Mouse (Mus musculus): ENCODE measurements around the gene Stradb.

Stradb gene

GRCm38 (mm10) chr1:58959682-58960081 is 13.6 kb upstream of the Stradb start:
- DNase-seq (ENCODE audit: low spot score in 2 of 2), result no peak

GRCm38 (mm10) chr1:58961152-58961893 is 12.0 kb upstream of the Stradb start:
- no peak for DNase-seq (ENCODE audit: low spot score in 2 of 2)

- no peak for DNase-seq (ENCODE audit: low spot score in 2 of 2)
Observed at GRCm38 (mm10) chr1:58962418-58962817, 10.9 kb upstream of the Stradb start.

- no peak for DNase-seq (ENCODE audit: low spot score in 2 of 2)
Observed at GRCm38 (mm10) chr1:58962865-58963264, 10.5 kb upstream of the Stradb start.

- no peak for DNase-seq (ENCODE audit: low spot score in 2 of 2)
Observed at GRCm38 (mm10) chr1:58967534-58967933, 5.8 kb upstream of the Stradb start.

- no peak for DNase-seq (ENCODE audit: low spot score in 2 of 2)
Observed at GRCm38 (mm10) chr1:58970054-58970453, 3.3 kb upstream of the Stradb start.

GRCm38 (mm10) chr1:58971097-58971496 is 2.2 kb upstream of the Stradb start:
- no peak for DNase-seq (ENCODE audit: low spot score in 2 of 2)

GRCm38 (mm10) chr1:58972851-58973365 is 414 bp upstream of the Stradb start:
- no peak for DNase-seq (ENCODE audit: low spot score in 2 of 2)

- no peak for DNase-seq (ENCODE audit: low spot score in 2 of 2)
Observed at GRCm38 (mm10) chr1:58982276-58982675, 9.0 kb downstream of the Stradb start.

GRCm38 (mm10) chr1:58984586-58984985 is 11.3 kb downstream of the Stradb start:
- DNase-seq (ENCODE audit: low spot score in 2 of 2), result no peak

- DNase-seq (ENCODE audit: low spot score in 2 of 2), result no peak
Observed at GRCm38 (mm10) chr1:58993144-58993543, 19.8 kb downstream of the Stradb start.

GRCm38 (mm10) chr1:58993723-58994122 is 20.4 kb downstream of the Stradb start:
- no peak for DNase-seq (ENCODE audit: low spot score in 2 of 2)

GRCm38 (mm10) chr1:58995313-58995712 is 22.0 kb downstream of the Stradb start:
- no peak for DNase-seq (ENCODE audit: low spot score in 2 of 2)

- DNase-seq (ENCODE audit: low spot score in 2 of 2), result no peak
Observed at GRCm38 (mm10) chr1:59009250-59009649, 35.9 kb downstream of the Stradb start.

- DNase-seq (ENCODE audit: low spot score in 2 of 2), result no peak
Observed at GRCm38 (mm10) chr1:59021556-59021955, 48.2 kb downstream of the Stradb start.

- peak in 1 of 2 experiments; percentile 4 for DNase-seq (ENCODE audit: low spot score in 2 of 2)
Observed at GRCm38 (mm10) chr1:59037723-59038122, 64.4 kb downstream of the Stradb start.

Data from frontal cortex, postnatal 10 days (tissue).